Mouse (Mus musculus): ENCODE measurements around the gene Zfp777. TPM values are rescaled to one million over a fixed set of nuclear protein-coding genes. Genes with fewer than 3 reads are reported as not detected.
A peak's percentile ranks its signal among the peaks of the same experiment; 100 is the strongest.

Gene Zfp777
- 10 to 100 TPM; 34.4 to 35.1 TPM for total RNA-seq (2021)
- long read RNA-seq, experiment 1, transcript Zfp777-201 (6 exons, 3,184 nt): minor isoform, 21 of 75 reads
- long read RNA-seq, experiment 1, transcript Zfp777-202 (6 exons, 3,111 nt): major isoform, 33 of 75 reads
- long read RNA-seq, experiment 1, partial matches to known transcripts: 12 of 75 reads
- long read RNA-seq, experiment 1, other reads (novel, unspliced or antisense): 9 of 75 reads
- long read RNA-seq, experiment 2, transcript Zfp777-201 (6 exons, 3,184 nt): minor isoform, 5 of 43 reads
- long read RNA-seq, experiment 2, transcript Zfp777-202 (6 exons, 3,111 nt): major isoform, 16 of 43 reads
- long read RNA-seq, experiment 2, partial matches to known transcripts: 3 of 43 reads
- long read RNA-seq, experiment 2, other reads (novel, unspliced or antisense): 18 of 43 reads

DNA sequence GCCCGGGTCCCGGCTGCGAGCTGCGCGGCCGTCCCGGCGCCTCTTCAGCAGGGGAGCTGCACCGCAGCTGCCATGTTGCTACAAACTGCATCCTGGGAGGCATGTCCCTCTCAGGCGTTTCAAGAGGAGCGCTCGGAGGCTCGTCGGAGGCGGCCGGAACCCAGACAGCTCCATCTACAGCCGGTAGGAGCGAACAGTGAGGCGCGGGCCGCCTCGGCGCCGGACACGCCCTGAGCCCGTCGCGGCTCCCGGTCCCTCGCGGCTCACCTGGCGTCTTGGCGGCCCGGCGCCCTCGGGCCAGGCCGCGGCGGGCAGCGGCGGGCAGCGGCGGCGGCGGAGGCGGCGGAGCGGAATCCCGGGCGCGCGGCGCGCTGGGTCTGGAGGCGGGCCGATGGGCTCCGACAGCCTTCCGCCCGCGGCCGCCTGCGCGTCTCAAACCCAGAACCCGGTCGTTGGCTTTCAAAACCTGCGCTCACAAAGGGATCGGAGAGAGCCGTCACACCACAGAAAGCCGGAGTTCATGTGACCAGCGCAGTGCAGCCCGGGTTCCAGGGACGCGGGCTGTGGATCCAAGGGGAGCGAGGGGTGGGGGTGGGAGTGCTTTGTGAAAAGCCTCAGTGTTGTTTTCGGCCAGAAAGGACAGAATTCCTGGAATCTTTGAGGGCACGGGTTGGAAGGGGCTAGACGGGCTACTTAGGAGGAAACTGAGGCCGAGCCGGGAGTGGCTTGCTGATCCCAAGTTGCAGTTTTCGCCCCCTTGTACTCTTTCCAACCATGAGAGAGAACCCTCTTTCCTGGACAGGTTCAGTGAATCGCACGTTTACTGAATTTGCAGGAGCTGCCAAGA lies at the start of gene Zfp777:
Gene Zfp777, minus strand, starts transcription at position 486 of the 847 bp plus-strand sequence.
- peak; percentile 51 for TF ChIP-seq CTCF (IDR thresholded peaks at IDR 0.05)
- Histone ChIP-seq H3K27ac (peak within 1 kb of the TSS; percentile 64; the same call in 1 of the 2 replicates), H3K4me3 (peak within 1 kb of the TSS; percentile 77)
- intact Hi-C loops (cut with DNase I): loop anchor here (5.0 kb wide), 1 partner anchor 34 kb away; no protein-coding TSS in a partner anchor
- DNase-seq (ENCODE audit: extremely low spot score in 1 of 2, low spot score in 2 of 2): peak; percentile 68 to 80

DNA sequence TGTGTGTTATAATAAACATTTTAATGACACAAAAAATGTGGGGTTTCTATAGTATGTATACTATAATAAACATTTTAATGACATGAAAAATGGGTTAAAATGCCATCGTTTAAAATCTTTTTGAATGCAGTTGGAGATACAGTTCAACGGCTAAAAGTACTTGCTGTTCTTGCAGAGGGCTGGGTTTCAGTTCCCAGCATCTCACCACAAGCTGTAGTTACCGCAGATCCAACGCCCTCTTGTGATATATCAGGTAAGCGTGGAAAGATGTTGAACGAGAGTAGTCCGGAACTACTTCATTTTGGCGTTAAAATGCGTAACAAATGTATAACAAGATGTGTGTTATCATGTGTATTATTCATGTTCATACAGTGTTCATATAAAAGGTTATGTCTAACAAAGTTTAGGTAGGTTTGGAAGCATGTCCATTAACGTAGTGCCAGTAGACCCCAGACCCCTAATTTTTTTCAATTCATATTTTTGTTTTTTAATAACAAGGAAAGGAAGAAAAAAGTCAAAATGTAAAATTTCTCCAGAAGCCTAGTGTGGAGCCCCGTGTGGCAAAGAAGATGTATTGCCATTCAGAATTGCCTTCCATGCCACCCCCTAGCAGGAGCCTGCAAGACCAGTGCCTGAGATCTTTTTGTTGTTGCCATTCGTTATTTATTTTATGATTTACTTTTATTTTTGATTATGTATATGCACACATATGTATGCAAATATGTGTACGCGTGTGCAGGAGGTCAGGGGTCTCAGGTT lies 38.4 kb upstream of the Zfp777 start:
- no peak for DNase-seq (ENCODE audit: extremely low spot score in 1 of 2, low spot score in 2 of 2)
- Histone ChIP-seq H3K27ac (no peak overlapping the region), H3K4me3 (peak overlapping the region; percentile 80)
- TF ChIP-seq CTCF (IDR thresholded peaks at IDR 0.05): peak; percentile 24; the same call in 1 of the 2 replicates
- intact Hi-C loops (cut with DNase I): loop anchor here (5.0 kb wide), 2 partner anchors 250 to 310 kb away; partner anchors contain the start of genes Krba1 and Zfp398

- DNase-seq (ENCODE audit: extremely low spot score in 1 of 2, low spot score in 2 of 2): peak; percentile 95 to 97
- Histone ChIP-seq H3K27ac (peak within 1 kb of the TSS; percentile 74), H3K4me3 (peak within 1 kb of the TSS; percentile 80)
- peak; percentile 81 for TF ChIP-seq CTCF (IDR thresholded peaks at IDR 0.05)
- intact Hi-C loops (cut with DNase I): loop anchor here (5.0 kb wide), 2 partner anchors 249 to 311 kb away; partner anchors contain the start of genes Krba1 and Zfp398
Observed at GRCm38 (mm10) chr6:48086471-48086878, 37.8 kb upstream of the Zfp777 start, which contains the start of gene Zfp746. Gene Zfp746 (minus strand): TSS chr6:48086593.

DNA sequence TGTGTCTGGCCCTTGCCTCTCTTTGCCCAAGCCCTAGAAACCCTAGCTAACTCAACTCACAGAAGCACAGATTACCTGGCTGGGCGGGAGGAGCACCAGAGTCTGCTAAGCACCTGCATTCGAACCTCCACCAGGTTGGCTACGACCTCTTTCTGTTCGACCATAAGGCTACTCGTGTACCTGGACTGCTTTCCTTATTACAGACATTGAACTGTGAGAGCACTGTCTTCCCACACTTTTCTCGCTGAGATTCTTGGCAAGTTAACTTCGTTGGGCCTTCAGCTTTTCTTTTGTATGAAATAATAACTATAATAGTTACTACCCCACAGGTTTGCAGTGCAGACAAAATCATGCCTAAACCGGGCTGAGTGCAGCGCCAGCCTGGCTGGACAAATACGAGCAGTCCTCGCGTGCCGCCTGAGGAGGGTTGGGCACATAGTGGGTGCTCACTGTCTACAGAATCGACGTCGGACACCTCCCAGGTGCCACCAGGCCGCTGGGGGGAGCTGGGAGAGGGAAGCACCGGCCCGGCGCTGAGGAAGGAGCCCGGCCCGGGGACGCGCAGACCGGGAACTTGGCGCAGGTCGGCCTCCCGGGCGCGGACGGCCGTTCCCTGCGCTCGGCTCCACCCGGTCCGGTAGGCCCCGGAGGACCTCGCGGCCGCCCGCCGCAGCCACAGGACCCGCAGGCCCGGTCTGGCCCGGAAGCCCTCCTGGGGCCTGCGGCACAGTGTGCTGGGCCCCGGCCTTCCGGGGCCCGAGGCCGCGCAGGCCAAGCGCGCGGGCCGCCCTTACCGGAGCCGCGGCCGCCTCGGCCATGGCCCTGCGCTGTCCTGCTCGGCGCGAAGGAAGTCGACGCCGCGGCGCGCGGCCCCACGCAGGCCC lies 37.1 kb upstream of the Zfp777 start:
- intact Hi-C loops (cut with DNase I): loop anchor here (5.0 kb wide), 2 partner anchors 248 to 312 kb away; partner anchors contain the start of genes Krba1 and Zfp398

DNA sequence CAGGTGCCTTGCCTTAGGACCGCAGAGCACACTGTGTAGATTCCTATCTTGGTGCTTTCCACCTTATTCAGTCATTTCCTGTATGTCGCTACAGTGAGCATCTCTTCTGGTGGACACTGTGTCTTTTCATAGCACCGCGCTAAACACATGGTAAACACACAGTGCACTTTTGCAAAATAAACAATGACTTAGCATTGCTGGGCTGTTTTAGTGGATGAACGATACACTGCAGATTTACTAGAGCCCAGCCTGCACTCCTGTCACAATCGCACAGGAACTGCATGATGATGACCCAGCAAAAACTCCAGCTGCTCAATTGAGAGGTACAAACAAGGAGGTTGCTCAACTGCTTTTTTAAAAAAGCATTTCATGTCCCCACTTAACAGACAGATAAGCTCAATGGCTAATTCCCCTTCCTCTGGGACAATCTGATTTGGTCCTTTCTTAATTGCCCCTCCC lies 35.1 kb upstream of the Zfp777 start:
- no peak overlapping the region for H3K4me3 ChIP-seq
- intact Hi-C loops (cut with DNase I): loop anchor here (5.0 kb wide), 1 partner anchor 36 kb away; the partner anchor contains the start of gene Zfp777
- no peak for TF ChIP-seq CTCF (IDR thresholded peaks at IDR 0.05)
- DNase-seq (ENCODE audit: extremely low spot score in 1 of 2, low spot score in 2 of 2): no peak
- H3K27ac ChIP-seq: no peak overlapping the region

More for the DNA sequence above, 37.1 kb upstream of the Zfp777 start:
- Histone ChIP-seq H3K27ac (peak overlapping the region; percentile 74), H3K4me3 (peak overlapping the region; percentile 80)
- peak; percentile 18 for TF ChIP-seq CTCF (IDR thresholded peaks at IDR 0.05)
- peak; percentile 68 to 69 for DNase-seq (ENCODE audit: extremely low spot score in 1 of 2, low spot score in 2 of 2)

DNA sequence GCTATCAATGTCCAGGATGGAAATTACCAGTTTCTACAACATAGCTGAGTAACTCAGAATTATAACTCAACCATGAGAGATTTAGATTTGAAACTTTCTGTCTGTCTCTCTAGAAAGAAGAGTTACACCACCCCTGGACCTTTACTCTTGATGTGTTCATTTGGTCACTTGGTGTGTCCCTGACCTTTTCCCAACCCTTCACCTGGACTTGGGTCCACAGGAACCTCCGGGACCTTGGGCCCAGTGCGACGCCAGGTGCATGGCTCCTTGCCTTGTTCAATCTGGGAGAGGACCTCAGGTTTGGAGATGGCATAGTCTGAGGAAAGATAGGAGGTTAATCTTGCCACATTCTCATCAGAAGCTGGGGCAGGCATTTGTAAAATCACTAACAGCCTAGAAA lies 33.2 kb upstream of the Zfp777 start:
- intact Hi-C loops (cut with DNase I): loop anchor here (5.0 kb wide), 1 partner anchor 35 kb away; the partner anchor contains the start of gene Zfp777
- no peak overlapping the region for H3K4me3 ChIP-seq
- no peak for DNase-seq (ENCODE audit: extremely low spot score in 1 of 2, low spot score in 2 of 2)
- no peak for TF ChIP-seq CTCF (IDR thresholded peaks at IDR 0.05)
- no peak overlapping the region for H3K27ac ChIP-seq

DNA sequence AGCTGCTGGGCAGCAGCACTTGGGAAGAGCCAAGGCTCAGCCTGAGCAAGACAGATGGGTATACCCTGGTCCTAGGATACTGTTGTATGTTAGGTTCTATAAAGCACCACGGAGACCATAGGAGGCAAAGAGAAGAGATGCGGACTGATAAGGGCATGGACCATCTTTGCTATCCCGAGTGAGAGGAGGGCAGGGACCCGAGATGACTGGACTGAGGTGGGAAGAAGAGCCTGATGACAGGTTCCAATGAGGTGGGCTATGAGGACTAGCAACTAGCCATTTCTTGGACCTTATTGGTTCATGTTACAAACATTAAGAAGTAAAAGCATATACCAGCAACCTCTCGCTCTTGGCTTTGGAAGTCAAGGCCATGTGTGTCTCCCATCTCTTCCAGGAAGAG lies 32.3 kb upstream of the Zfp777 start:
- no peak for DNase-seq (ENCODE audit: extremely low spot score in 1 of 2, low spot score in 2 of 2)
- Histone ChIP-seq H3K27ac (no peak overlapping the region), H3K4me3 (no peak overlapping the region)
- intact Hi-C loops (cut with DNase I): loop anchor here (5.0 kb wide), 1 partner anchor 34 kb away; the partner anchor contains the start of gene Zfp777
- TF ChIP-seq CTCF (IDR thresholded peaks at IDR 0.05): no peak

DNA sequence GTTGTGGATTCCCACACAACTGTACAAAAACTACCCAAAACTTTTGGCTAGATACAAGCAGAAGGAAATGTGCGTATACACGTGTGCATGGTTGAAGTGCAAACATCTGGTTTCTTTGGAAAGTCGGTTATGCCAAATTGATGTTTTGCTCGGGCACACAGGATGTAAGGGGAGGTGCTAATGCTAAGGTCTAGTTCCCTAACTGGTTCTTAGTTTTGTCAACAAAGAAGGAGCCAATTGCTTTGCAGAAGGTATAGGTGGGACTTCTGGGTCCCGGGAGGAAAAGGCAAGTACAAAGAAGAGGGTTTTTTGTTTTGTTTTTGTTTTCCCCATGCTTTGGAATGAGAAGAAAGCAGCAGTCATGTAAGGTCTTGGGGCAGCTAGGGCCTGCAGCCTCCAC lies 24.6 kb upstream of the Zfp777 start:
- DNase-seq (ENCODE audit: extremely low spot score in 1 of 2, low spot score in 2 of 2): no peak
- H3K4me3 ChIP-seq: no peak overlapping the region
- no peak overlapping the region; the same call in 1 of the 2 replicates for H3K27ac ChIP-seq
- no peak for TF ChIP-seq CTCF (IDR thresholded peaks at IDR 0.05)
- intact Hi-C loops (cut with DNase I): no loop called here

DNA sequence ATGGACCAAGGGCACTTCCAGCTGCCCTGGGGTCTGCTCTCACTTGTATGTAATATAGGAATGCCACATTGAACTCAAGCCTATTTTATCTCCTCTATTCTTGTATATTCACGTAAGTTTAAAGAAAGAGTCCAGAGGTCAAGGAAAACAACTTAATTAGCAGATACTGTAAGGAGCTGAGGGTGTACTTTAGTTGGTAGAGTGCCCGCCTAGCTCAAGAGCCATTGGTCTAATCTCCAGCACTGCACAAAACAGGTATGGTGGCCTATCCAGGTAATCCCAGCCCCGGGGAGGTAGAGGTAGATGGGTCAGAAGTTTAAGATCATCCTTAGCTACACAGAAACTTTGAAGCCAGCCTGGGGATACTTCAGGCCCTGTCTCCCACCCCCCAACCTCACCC lies 18.8 kb upstream of the Zfp777 start:
- Histone ChIP-seq H3K27ac (no peak overlapping the region), H3K4me3 (no peak overlapping the region)
- intact Hi-C loops (cut with DNase I): no loop called here
- no peak for TF ChIP-seq CTCF (IDR thresholded peaks at IDR 0.05)
- no peak for DNase-seq (ENCODE audit: extremely low spot score in 1 of 2, low spot score in 2 of 2)

- H3K27ac ChIP-seq: no peak overlapping the region
- DNase-seq (ENCODE audit: extremely low spot score in 1 of 2, low spot score in 2 of 2): no peak
Observed at GRCm38 (mm10) chr6:48065587-48066075, 16.9 kb upstream of the Zfp777 start.

More at GRCm38 (mm10) chr6:48065587-48066075, 16.9 kb upstream of the Zfp777 start:
- no peak overlapping the region for H3K4me3 ChIP-seq
- no peak for TF ChIP-seq CTCF (IDR thresholded peaks at IDR 0.05)
- intact Hi-C loops (cut with DNase I): no loop called here

Measured in left cerebral cortex, adult 2 months (tissue).